Mouse (Mus musculus) E14TG2a.4 (cell line): ENCODE data around the gene Dpy19l3.

Source experiments
- H3K27me3 ChIP-seq: 2 replicates; pipeline ENCODE4 v1.6.1; 2014; ENCODE audit warnings: low read length, control low read depth; ENCODE audit not compliant: insufficient read depth
- H3K36me3 ChIP-seq: 2 replicates; pipeline ENCODE4 v1.6.1; 2014; ENCODE audit warnings: low read length, control low read depth; ENCODE audit not compliant: insufficient read depth
- H3K4me1 ChIP-seq: replicated peaks from 2 replicates; pipeline ENCODE4 v1.6.1; 2014; ENCODE audit warnings: low read depth, low read length, control low read depth
- H3K4me3 ChIP-seq: replicated peaks from 2 replicates; pipeline ENCODE4 v1.5.1; 2014; ENCODE audit warnings: mild to moderate bottlenecking, low read length
- H3K9me3 ChIP-seq: 2 replicates; pipeline ENCODE4 v1.6.1; 2014; ENCODE audit warnings: low read length, control low read depth
- CTCF ChIP-seq: conservative IDR thresholded peaks from 2 replicates; pipeline ENCODE4 v1.5.1; 2014; ENCODE audit warnings: low read length
- NANOG ChIP-seq: IDR thresholded peaks from 2 replicates; pipeline ENCODE4 v1.6.1; 2014; ENCODE audit warnings: borderline replicate concordance, low read length, mixed read lengths
- POU5F1 ChIP-seq: IDR thresholded peaks from 2 replicates; pipeline ENCODE4 v1.6.1; 2014; ENCODE audit warnings: low read length, borderline replicate concordance

Gene Dpy19l3

DNA sequence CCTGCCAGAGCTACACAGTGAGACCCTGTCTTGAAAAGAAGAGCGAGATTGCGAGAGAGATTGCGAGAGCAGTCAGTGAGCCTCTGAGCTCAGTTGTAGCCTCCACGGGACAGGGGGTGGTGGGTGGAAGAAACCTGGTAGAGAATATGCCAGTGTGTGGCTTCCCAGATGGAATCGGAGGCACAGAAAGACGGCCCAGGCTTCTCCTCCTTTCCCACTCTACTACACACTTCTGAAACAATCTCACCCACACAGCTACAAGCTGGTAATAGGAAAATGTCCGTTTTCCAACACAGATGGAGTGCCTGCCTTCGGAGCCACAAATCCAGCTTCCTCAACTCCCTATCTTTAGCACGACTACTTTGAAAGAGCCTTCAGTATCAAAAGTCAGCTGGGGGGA is 9.5 kb downstream of the Dpy19l3 start:
- TF ChIP-seq POU5F1, result no peak
- no peak for TF ChIP-seq CTCF
- H3K9me3 ChIP-seq, result no peaks in the 10 kb centered on the region

DNA sequence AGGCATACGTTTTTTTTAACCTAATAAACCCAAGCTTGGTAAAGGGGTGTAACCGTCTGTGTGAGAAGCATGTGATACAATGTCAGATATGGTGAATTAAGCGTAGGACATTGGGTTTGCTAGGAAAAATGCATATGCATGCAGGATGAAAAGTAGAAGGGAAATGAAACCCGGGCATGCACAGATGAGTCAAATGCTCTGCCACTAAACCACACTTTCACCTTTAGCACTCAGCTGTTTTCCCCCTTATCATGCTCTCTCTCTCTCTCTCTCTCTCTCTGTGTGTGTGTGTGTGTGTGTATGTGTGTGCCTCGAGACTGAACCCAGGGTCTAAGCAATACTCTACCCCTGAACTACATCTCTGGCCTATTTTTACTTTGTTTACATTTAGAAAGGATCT is 11.9 kb downstream of the Dpy19l3 start:
- H3K36me3 ChIP-seq, result peaks cover 44% of the 10 kb centered on the region
- no peaks in the 10 kb centered on the region for H3K27me3 ChIP-seq
- no peaks in the 10 kb centered on the region for H3K9me3 ChIP-seq
- H3K4me3 ChIP-seq, result no peak overlapping the region
- H3K4me1 ChIP-seq, result peaks cover 12% of the 10 kb centered on the region
- TF ChIP-seq CTCF, result no peak
- no peak for TF ChIP-seq POU5F1
- no peak for TF ChIP-seq NANOG

More for the DNA sequence above, 9.5 kb downstream of the Dpy19l3 start:
- Histone ChIP-seq H3K4me3 (no peak overlapping the region), H3K27me3 (no peaks in the 10 kb centered on the region), H3K4me1 (peaks cover 21% of the 10 kb centered on the region), H3K36me3 (peaks cover 65% of the 10 kb centered on the region)

DNA sequence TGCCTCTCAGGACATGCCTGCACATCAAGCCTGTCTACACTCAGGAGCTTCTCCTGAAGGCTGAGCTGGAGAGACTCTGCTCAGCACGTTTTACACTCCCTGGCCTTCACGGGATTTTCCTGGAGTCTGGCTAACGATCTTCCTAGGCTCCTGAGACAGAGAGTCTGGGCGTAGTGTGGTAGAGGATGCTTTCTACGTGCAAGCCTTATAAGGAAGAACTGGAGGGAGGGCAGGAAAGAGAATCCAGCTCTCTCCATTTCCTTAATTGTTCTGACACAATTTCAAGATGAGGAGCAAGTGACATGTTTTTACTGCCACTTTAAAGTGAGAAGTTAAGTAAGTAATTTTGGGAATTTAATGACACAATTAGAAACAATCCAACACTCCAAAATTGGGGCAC is 12.4 kb downstream of the Dpy19l3 start:
- Histone ChIP-seq H3K27me3 (no peaks in the 10 kb centered on the region), H3K4me3 (no peak overlapping the region), H3K4me1 (peaks cover 8% of the 10 kb centered on the region), H3K36me3 (peaks cover 44% of the 10 kb centered on the region), H3K9me3 (no peaks in the 10 kb centered on the region)
- TF ChIP-seq POU5F1 (no peak), CTCF (no peak), NANOG (no peak)

- TF ChIP-seq NANOG (no peak), POU5F1 (no peak), CTCF (peak; percentile 93)
- H3K9me3 ChIP-seq, result no peaks in the 10 kb centered on the region
- H3K27me3 ChIP-seq, result no peaks in the 10 kb centered on the region
- H3K4me1 ChIP-seq, result peaks cover 3% of the 10 kb centered on the region; the same call in 1 of the 2 replicates
- no peak overlapping the region for H3K4me3 ChIP-seq
- peaks cover 44% of the 10 kb centered on the region for H3K36me3 ChIP-seq
These were observed 13.6 kb downstream of the Dpy19l3 start for GRCm38 (mm10) chr7:35740489-35741230.

GRCm38 (mm10) chr7:35738871-35739270 is 15.4 kb downstream of the Dpy19l3 start:
- peaks cover 3% of the 10 kb centered on the region; the same call in 1 of the 2 replicates for H3K4me1 ChIP-seq
- peaks cover 35% of the 10 kb centered on the region for H3K36me3 ChIP-seq
- TF ChIP-seq NANOG, result no peak
- no peak for TF ChIP-seq CTCF
- no peak for TF ChIP-seq POU5F1
- H3K9me3 ChIP-seq, result no peaks in the 10 kb centered on the region
- H3K27me3 ChIP-seq, result no peaks in the 10 kb centered on the region
- H3K4me3 ChIP-seq, result no peak overlapping the region

DNA sequence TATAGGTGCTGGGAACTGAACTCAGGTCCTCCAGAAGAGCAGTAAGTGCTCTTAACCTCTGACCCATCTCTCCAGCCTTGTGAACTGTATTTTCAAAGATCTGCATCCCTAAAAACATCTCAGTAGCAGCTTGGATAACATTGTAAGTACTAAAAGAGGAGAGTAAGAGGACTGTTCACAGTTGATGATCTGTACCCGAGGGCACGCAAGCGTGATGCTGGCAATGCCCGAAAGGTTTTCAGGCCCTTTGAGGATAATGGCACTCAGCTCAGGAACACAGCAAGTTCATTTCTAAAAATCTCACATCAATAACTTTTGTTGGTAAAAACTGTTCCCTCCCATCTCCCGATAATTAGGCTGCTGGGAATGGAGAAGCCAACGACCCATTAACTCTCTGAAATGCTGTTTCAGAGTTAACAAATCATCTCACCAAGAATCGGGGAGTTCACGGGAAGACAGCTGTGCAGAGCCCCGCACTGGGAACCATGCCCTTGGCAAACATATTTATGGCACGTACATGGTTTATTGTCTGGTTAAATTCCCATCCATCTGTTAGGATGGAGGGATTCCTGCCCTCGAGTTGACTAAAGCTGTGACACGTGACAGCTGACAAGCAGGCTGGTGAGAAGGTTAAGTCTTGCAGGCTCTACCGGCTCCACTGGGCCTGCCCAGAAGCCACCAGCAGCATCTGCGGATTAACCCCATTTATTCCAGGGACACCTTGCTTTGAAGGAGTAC is 20.8 kb downstream of the Dpy19l3 start:
- Histone ChIP-seq H3K4me1 (no peaks in the 10 kb centered on the region; the same call in 1 of the 2 replicates), H3K4me3 (no peak overlapping the region), H3K27me3 (no peaks in the 10 kb centered on the region), H3K9me3 (no peaks in the 10 kb centered on the region), H3K36me3 (peaks cover 14% of the 10 kb centered on the region)
- TF ChIP-seq NANOG (no peak), CTCF (no peak), POU5F1 (no peak)

DNA sequence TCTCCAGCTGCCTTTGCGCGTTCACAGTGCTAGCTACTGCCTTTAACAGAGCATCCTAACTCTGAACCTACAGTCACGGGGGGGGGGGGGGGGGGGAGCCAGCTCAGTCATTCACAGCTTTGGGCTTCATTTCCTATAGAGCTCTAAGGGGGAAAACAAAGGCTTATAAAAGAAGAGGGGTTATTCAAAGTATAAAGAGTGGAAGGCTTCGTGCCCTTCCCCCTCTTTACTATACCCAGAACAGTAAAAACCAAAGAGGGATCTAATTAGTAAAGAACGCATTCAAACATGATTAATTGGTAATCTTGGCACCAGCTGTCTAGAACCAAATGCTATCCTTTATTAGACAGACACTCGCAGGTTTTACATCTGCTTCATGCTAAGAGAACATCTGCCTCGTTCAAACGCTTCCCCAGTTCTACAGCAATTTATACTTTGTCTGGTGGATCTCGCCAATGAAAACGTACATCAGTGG is 21.6 kb downstream of the Dpy19l3 start:
- Histone ChIP-seq H3K27me3 (no peaks in the 10 kb centered on the region), H3K9me3 (no peaks in the 10 kb centered on the region), H3K4me3 (no peak overlapping the region), H3K4me1 (no peaks in the 10 kb centered on the region; the same call in 1 of the 2 replicates), H3K36me3 (peaks cover 14% of the 10 kb centered on the region)
- TF ChIP-seq CTCF, result no peak
- TF ChIP-seq POU5F1, result no peak
- TF ChIP-seq NANOG, result no peak

DNA sequence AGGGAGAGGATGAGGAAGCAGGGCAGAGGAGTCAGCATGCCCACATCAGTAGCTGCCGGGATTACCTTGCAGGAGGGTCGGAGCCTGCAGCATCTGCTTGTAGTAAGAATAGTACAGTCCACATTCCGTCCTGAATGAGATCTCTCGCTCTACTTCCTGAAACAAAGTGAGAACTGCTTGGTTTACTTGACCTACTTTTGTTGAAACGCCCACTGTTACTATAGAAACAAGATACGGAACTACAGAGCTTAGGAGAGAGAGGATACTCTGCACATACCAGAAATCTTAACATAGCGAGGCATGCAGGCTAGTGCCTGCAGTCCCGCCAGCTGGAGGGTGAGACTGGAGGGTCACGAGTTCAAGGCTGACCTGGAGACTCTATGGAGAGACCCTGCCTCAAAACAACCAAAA is 24.6 kb downstream of the Dpy19l3 start:
- Histone ChIP-seq H3K36me3 (peaks cover 17% of the 10 kb centered on the region), H3K4me3 (no peak overlapping the region), H3K4me1 (no peaks in the 10 kb centered on the region; the same call in 1 of the 2 replicates), H3K27me3 (no peaks in the 10 kb centered on the region), H3K9me3 (no peaks in the 10 kb centered on the region)
- TF ChIP-seq POU5F1, result no peak
- no peak for TF ChIP-seq CTCF
- TF ChIP-seq NANOG, result no peak

GRCm38 (mm10) chr7:35728376-35728775 is 25.9 kb downstream of the Dpy19l3 start:
- H3K36me3 ChIP-seq, result peaks cover 12% of the 10 kb centered on the region; the same call in 1 of the 2 replicates
- no peaks in the 10 kb centered on the region; the same call in 1 of the 2 replicates for H3K4me1 ChIP-seq
- no peak for TF ChIP-seq POU5F1
- TF ChIP-seq CTCF, result no peak
- TF ChIP-seq NANOG, result no peak
- H3K4me3 ChIP-seq, result no peak overlapping the region
- no peaks in the 10 kb centered on the region for H3K9me3 ChIP-seq
- no peaks in the 10 kb centered on the region for H3K27me3 ChIP-seq
